Mouse (Mus musculus) ES-E14 (cell line): ENCODE measurements around the gene Ybx2.

ENCODE experiments used
- CHD2 ChIP-seq: IDR thresholded peaks from 2 replicates; pipeline ENCODE4 v1.6.1; 2014; ENCODE audit warnings: mild to moderate bottlenecking, low read depth, low read length, inconsistent platforms
- HCFC1 ChIP-seq: IDR thresholded peaks from 2 replicates; pipeline ENCODE4 v1.6.1; 2012; ENCODE audit warnings: low read length, inconsistent platforms, borderline replicate concordance; ENCODE audit not compliant: insufficient read depth
- MAFK ChIP-seq: IDR thresholded peaks from 2 replicates; pipeline ENCODE4 v1.6.1; 2014; ENCODE audit warnings: mild to moderate bottlenecking, low read depth, low read length, inconsistent platforms; ENCODE audit not compliant: insufficient read depth
- ZC3H11A ChIP-seq: IDR thresholded peaks from 2 replicates; pipeline ENCODE4 v1.6.1; 2012; ENCODE audit warnings: low read depth, mild to moderate bottlenecking, inconsistent platforms, low read length, borderline replicate concordance
- ZNF384 ChIP-seq: IDR thresholded peaks from 2 replicates; pipeline ENCODE4 v1.6.1; 2012; ENCODE audit warnings: low read depth, low read length, inconsistent platforms

- TF ChIP-seq CHD2 (no peak), ZC3H11A (no peak), MAFK (no peak), ZNF384 (no peak), HCFC1 (no peak)
These were observed 4.1 kb downstream of the Ybx2 start for GRCm38 (mm10) chr11:69939731-69940130.
